Mouse (Mus musculus) liver, embryonic 14.5 days (tissue): ENCODE data around the gene Chrnb1. TPM values are rescaled to one million over a fixed set of nuclear protein-coding genes. Genes with fewer than 3 reads are reported as not detected.

Experiments used
- ATAC-seq: fragments of 200-750 bp; cut with Nextera tagmentation; 2 replicates; pipeline ENCODE4 v1.8.0; 2017; ENCODE audit warnings: moderate number of reproducible peaks, mild to moderate bottlenecking, moderate library complexity; ENCODE audit not compliant: insufficient read depth
- DNase-seq, 3 experiments: peaks; one replicate each; pipeline ENCODE4 v3.0.0-alpha.2; 2012 to 2013; ENCODE audit warnings: low read depth in 3 of 3, low spot score in 3 of 3
- H3K27ac ChIP-seq: fragments of 300-500 bp; sonication (generic); 2 replicates; pipeline ENCODE4 v1.5.1; 2014; ENCODE audit warnings: moderate library complexity, mild to moderate bottlenecking, control low read depth, inconsistent platforms
- H3K27me3 ChIP-seq: fragments of 300-500 bp; sonication (generic); 2 replicates; pipeline ENCODE4 v1.6.1; 2014; ENCODE audit warnings: mild to moderate bottlenecking, low read length, moderate library complexity; ENCODE audit not compliant: control insufficient read depth, insufficient read depth
- H3K36me3 ChIP-seq: fragments of 300-500 bp; sonication (generic); replicated peaks from 2 replicates; pipeline ENCODE4 v1.6.1; 2014; ENCODE audit warnings: low read depth; ENCODE audit not compliant: control insufficient read depth, insufficient read depth
- H3K4me1 ChIP-seq, 2 experiments: fragments of 200-500 bp in 1 of 2; fragments of 300-500 bp in 1 of 2; sonication (generic) in 1 of 2; replicated peaks; 2 replicates each; pipeline ENCODE4 v1.6.1; 2012 to 2014; ENCODE audit warnings: antibody characterized with exemption in 1 of 2, inconsistent platforms in 1 of 2, low read length in 1 of 2; ENCODE audit not compliant: control insufficient read depth in 2 of 2, insufficient read depth in 2 of 2
- H3K4me2 ChIP-seq: fragments of 300-500 bp; sonication (generic); 2 replicates; pipeline ENCODE4 v1.6.1; 2014; ENCODE audit warnings: low read depth, mild to moderate bottlenecking, control low read depth, moderate library complexity
- H3K4me3 ChIP-seq, 2 experiments: fragments of 200-500 bp in 1 of 2; fragments of 300-500 bp in 1 of 2; sonication (generic) in 1 of 2; 2 replicates each; pipeline ENCODE4 v1.5.1; 2012 to 2014; ENCODE audit warnings: low read depth in 2 of 2, low read length in 2 of 2, mild to moderate bottlenecking in 2 of 2, control low read depth in 1 of 2, inconsistent platforms in 1 of 2, moderate library complexity in 1 of 2; ENCODE audit not compliant: insufficient read depth in 1 of 2
- H3K9ac ChIP-seq: fragments of 300-500 bp; sonication (generic); replicated peaks from 2 replicates; pipeline ENCODE4 v1.6.1; 2014; ENCODE audit warnings: mild to moderate bottlenecking, control low read depth, moderate library complexity
- H3K9me3 ChIP-seq: fragments of 300-500 bp; sonication (generic); 2 replicates; pipeline ENCODE4 v1.6.1; 2016; ENCODE audit warnings: low read length, mixed read lengths; ENCODE audit not compliant: control insufficient read depth
- CTCF ChIP-seq: IDR thresholded peaks from 2 replicates; pipeline ENCODE4 v1.5.1; 2016; ENCODE audit warnings: antibody characterized with exemption, low read depth, control low read depth
- EP300 ChIP-seq: IDR thresholded peaks from 2 replicates; pipeline ENCODE4 v1.6.1; 2016; ENCODE audit warnings: antibody characterized with exemption, low read depth
- WGBS: fragments of 180-500 bp; shearing (Covaris S2); extraction: QIAGEN DNeasy Blood & Tissue Kit; methylation state at CpG from one replicate; pipeline ENCODE4 v1.1.7; 2014; ENCODE audit not compliant: insufficient replicate concordance; 5-methylcytosine and 5-hydroxymethylcytosine counted together
- polyA plus RNA-seq, 2 experiments: library from polyadenylated mRNA; depleted of rRNA in 1 of 2; stranded (reverse) in 1 of 2; unstranded in 1 of 2; fragments of >200 nt; fragmentation: Nextera tagmentation in 1 of 2; extraction: Ambion mirVana in 1 of 2; gene quantifications; 2 replicates each; pipeline versions ENCODE4 v1.2.1 to v1.2.3; 2012 to 2014

Gene Chrnb1
- polyA plus RNA-seq, 2 experiments: 0.33 to 0.58 TPM

GRCm38 (mm10) chr11:69828832-69829231, 33.1 kb upstream of the Chrnb1 start:
- H3K4me2 ChIP-seq: no peak overlapping the region
- peaks cover 4 to 6% of the 10 kb centered on the region in 2 experiments; a peak in 3 of 4 replicates for H3K4me1 ChIP-seq
- no peak for TF ChIP-seq CTCF
- no peak for TF ChIP-seq EP300
- 62% methylated on average over 5 of the region's 5 CpGs for WGBS
- no peak overlapping the region for H3K9ac ChIP-seq
- DNase-seq (no peak), ATAC-seq (no peak)
- no peak overlapping the region for H3K27ac ChIP-seq
- peaks cover 7% of the 10 kb centered on the region for H3K27me3 ChIP-seq
- H3K4me3 ChIP-seq: no peak overlapping the region
- H3K36me3 ChIP-seq: no peaks in the 10 kb centered on the region
- H3K9me3 ChIP-seq: no peaks in the 10 kb centered on the region

- no peaks in the 10 kb centered on the region for H3K9me3 ChIP-seq
- H3K36me3 ChIP-seq: no peaks in the 10 kb centered on the region
- 59% methylated on average over 2 of the region's 2 CpGs for WGBS
- no peak overlapping the region for H3K27ac ChIP-seq
- DNase-seq (no peak), ATAC-seq (no peak)
- no peak for TF ChIP-seq EP300
- no peaks in the 10 kb centered on the region for H3K4me1 ChIP-seq
- no peaks in the 10 kb centered on the region for H3K27me3 ChIP-seq
- H3K4me2 ChIP-seq: no peak overlapping the region
- H3K4me3 ChIP-seq: no peak overlapping the region
- no peak overlapping the region for H3K9ac ChIP-seq
These were observed 27.7 kb upstream of the Chrnb1 start for GRCm38 (mm10) chr11:69823456-69823855.

- Histone ChIP-seq H3K36me3 (no peaks in the 10 kb centered on the region), H3K4me2 (no peak within 1 kb of the TSS), H3K27me3 (no peaks in the 10 kb centered on the region), H3K9me3 (no peaks in the 10 kb centered on the region), H3K9ac (no peak within 1 kb of the TSS), H3K4me1 (no peaks in the 10 kb centered on the region), H3K27ac (no peak within 1 kb of the TSS), H3K4me3 (no peak within 1 kb of the TSS)
- ATAC-seq (no peak), DNase-seq (no peak)
- no peak for TF ChIP-seq CTCF
- no peak for TF ChIP-seq EP300
- WGBS: 66% methylated on average over 3 of the region's 3 CpGs
These were observed 26.3 kb upstream of the Chrnb1 start, which contains the start of gene Spem1 for GRCm38 (mm10) chr11:69822080-69822479. Gene Spem1 (minus strand): TSS chr11:69822180.

GRCm38 (mm10) chr11:69818871-69819270, 23.1 kb upstream of the Chrnb1 start:
- no peak for ATAC-seq
- 60% methylated on average over 8 of the region's 8 CpGs for WGBS
- no peak for TF ChIP-seq CTCF
- TF ChIP-seq EP300: no peak
- H3K27ac ChIP-seq: no peak overlapping the region
- H3K4me1 ChIP-seq: no peaks in the 10 kb centered on the region
- no peaks in the 10 kb centered on the region for H3K9me3 ChIP-seq
- H3K9ac ChIP-seq: no peak overlapping the region
- H3K4me2 ChIP-seq: no peak overlapping the region
- no peaks in the 10 kb centered on the region for H3K27me3 ChIP-seq
- H3K36me3 ChIP-seq: no peaks in the 10 kb centered on the region
- no peak overlapping the region for H3K4me3 ChIP-seq
- no peak for DNase-seq

- no peaks in the 10 kb centered on the region for H3K9me3 ChIP-seq
- H3K27ac ChIP-seq: no peak within 1 kb of the TSS
- ATAC-seq: no peak
These were observed 22.6 kb upstream of the Chrnb1 start, which contains the start of gene Spem2 for GRCm38 (mm10) chr11:69818365-69818764. Gene Spem2 (minus strand): TSS chr11:69818465.

More at GRCm38 (mm10) chr11:69818365-69818764, 22.6 kb upstream of the Chrnb1 start, which contains the start of gene Spem2:
- DNase-seq: no peak
- Histone ChIP-seq H3K4me3 (no peak within 1 kb of the TSS), H3K27me3 (no peaks in the 10 kb centered on the region), H3K4me1 (no peaks in the 10 kb centered on the region), H3K4me2 (no peak within 1 kb of the TSS), H3K9ac (no peak within 1 kb of the TSS), H3K36me3 (no peaks in the 10 kb centered on the region)
- TF ChIP-seq EP300 (no peak), CTCF (no peak)
- 65% methylated on average over 2 of the region's 2 CpGs for WGBS
